Mouse (Mus musculus) limb, embryonic 14.5 days (tissue): ENCODE measurements around the gene Gm906. TPM values are rescaled to one million over a fixed set of nuclear protein-coding genes. Genes with fewer than 3 reads are reported as not detected.
"Not testable (repeated sequence)": the region's sequence is repeated elsewhere in the genome, so short reads cannot be mapped to it uniquely, and the experiment has no call there.

Source experiments
- ATAC-seq: fragments of 200-750 bp; cut with Nextera tagmentation; 2 replicates; pipeline ENCODE4 v1.8.0; 2017; ENCODE audit warnings: low read depth, moderate number of reproducible peaks, moderate TSS enrichment; ENCODE audit not compliant: low FRiP score
- DNase-seq: peaks from one replicate; pipeline ENCODE4 v3.0.0-alpha.2; 2015; ENCODE audit warnings: low spot score
- H3K27ac ChIP-seq: fragments of 300-500 bp; sonication (generic); replicated peaks from 2 replicates; pipeline ENCODE4 v1.5.1; 2014; ENCODE audit warnings: low read depth, mild to moderate bottlenecking, low read length, moderate library complexity, mixed read lengths
- H3K27me3 ChIP-seq: fragments of 300-500 bp; sonication (generic); 2 replicates; pipeline ENCODE4 v1.6.1; 2014; ENCODE audit warnings: low read length, mixed read lengths; ENCODE audit not compliant: control insufficient read depth, insufficient read depth
- H3K36me3 ChIP-seq: fragments of 300-500 bp; sonication (generic); 2 replicates; pipeline ENCODE4 v1.6.1; 2014; ENCODE audit warnings: mild to moderate bottlenecking, low read length, moderate library complexity, mixed read lengths; ENCODE audit not compliant: control insufficient read depth, insufficient read depth
- H3K4me1 ChIP-seq: fragments of 300-500 bp; sonication (generic); 2 replicates; pipeline ENCODE4 v1.6.1; 2014; ENCODE audit warnings: antibody characterized with exemption, low read length, mixed read lengths; ENCODE audit not compliant: control insufficient read depth, insufficient read depth
- H3K4me2 ChIP-seq: fragments of 300-500 bp; sonication (generic); replicated peaks from 2 replicates; pipeline ENCODE4 v1.6.1; 2014; ENCODE audit warnings: low read depth, mild to moderate bottlenecking, low read length, moderate library complexity; ENCODE audit not compliant: severe bottlenecking
- H3K4me3 ChIP-seq: fragments of 300-500 bp; sonication (generic); replicated peaks from 2 replicates; pipeline ENCODE4 v1.5.1; 2014; ENCODE audit warnings: low read length
- H3K9ac ChIP-seq: fragments of 300-500 bp; sonication (generic); 2 replicates; pipeline ENCODE4 v1.6.1; 2014; ENCODE audit warnings: mild to moderate bottlenecking, low read depth, low read length, moderate library complexity; ENCODE audit not compliant: severe bottlenecking
- H3K9me3 ChIP-seq: fragments of 300-500 bp; sonication (generic); 2 replicates; pipeline ENCODE4 v1.6.1; 2016; ENCODE audit warnings: low read length; ENCODE audit not compliant: control insufficient read depth
- POLR2A ChIP-seq: fragments of 200-500 bp; IDR thresholded peaks from 2 replicates; pipeline ENCODE4 v1.8.0; 2012; ENCODE audit warnings: inconsistent platforms, mild to moderate bottlenecking, moderate library complexity, borderline replicate concordance; ENCODE audit not compliant: insufficient read depth, insufficient read length; ENCODE audit errors: extremely low read depth
- WGBS: fragments of 180-500 bp; shearing (Covaris S2); extraction: QIAGEN DNeasy Blood & Tissue Kit; methylation state at CpG from one replicate; pipeline ENCODE4 v1.1.7; 2014; 5-methylcytosine and 5-hydroxymethylcytosine counted together
- microRNA-seq: library from miRNA; unstranded; fragments of <30 nt; microRNA quantifications from one replicate; pipeline ENCODE4, GENCODE M21; 2016
- polyA plus RNA-seq, 2 experiments: library from polyadenylated mRNA; depleted of rRNA in 1 of 2; stranded (reverse) in 1 of 2; unstranded in 1 of 2; fragments of >200 nt; fragmentation: Nextera tagmentation in 1 of 2; extraction: Ambion mirVana in 1 of 2; gene quantifications; 2 replicates each; pipeline versions ENCODE4 v1.2.1 to v1.2.3; 2012 to 2014

The Gm906 gene
- polyA plus RNA-seq, 2 experiments, result not detected

DNA sequence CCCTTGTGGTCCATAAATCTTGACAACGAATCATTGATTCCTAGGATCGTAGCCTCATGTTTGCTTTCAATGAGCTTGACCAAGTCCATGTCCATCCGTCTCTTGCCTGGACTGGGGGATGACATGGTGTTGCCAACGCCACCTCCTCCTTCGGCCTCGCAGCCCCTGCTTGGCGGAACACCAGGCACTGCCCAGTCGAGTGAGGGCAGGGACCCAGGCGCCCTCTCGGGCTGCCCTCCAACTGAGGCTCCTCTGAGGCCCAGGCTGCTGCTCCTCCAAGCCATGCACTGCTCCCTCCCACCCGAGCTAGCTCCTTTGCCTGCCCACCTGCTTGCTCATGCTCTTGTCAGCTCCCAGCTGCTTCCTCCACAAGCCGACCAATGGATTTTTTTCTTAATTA is 42.1 kb downstream of the Gm906 start:
- Histone ChIP-seq H3K4me1 (no peaks in the 10 kb centered on the region), H3K36me3 (no peaks in the 10 kb centered on the region), H3K9ac (no peak overlapping the region), H3K4me3 (no peak overlapping the region), H3K9me3 (no peaks in the 10 kb centered on the region), H3K27ac (no peak overlapping the region), H3K4me2 (no peak overlapping the region), H3K27me3 (no peaks in the 10 kb centered on the region)
- ATAC-seq (no peak), DNase-seq (no peak)
- WGBS, result 80% methylated on average over 12 of the region's 12 CpGs
- TF ChIP-seq POLR2A, result no peak

DNA sequence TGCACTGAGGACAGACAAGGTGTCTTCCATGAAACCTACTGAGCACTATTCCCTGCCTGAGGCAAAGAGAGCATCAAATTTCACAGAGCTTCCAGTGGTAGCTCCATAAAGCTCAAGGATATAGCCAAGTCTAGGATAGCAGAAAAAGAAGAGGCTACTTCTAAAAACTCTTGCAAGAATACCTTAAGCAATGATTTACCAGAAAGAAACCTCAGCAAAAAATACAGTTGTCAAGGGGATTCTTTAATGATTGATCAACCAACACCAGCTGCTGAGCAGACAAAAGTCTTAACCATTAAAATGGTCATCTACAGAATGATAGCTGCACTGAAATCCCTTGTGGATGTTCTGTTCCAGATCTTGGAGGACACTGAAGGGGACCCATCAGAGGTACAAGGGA is 53.3 kb downstream of the Gm906 start:
- not testable (repeated sequence) for H3K27me3 ChIP-seq, H3K9ac ChIP-seq, DNase-seq, H3K27ac ChIP-seq, H3K4me3 ChIP-seq, H3K4me1 ChIP-seq, H3K36me3 ChIP-seq, H3K4me2 ChIP-seq, ATAC-seq, H3K9me3 ChIP-seq

Small RNAs within 50 kb of the gene (microRNA-seq; reads per million reads assigned to microRNA genes)
- not detected for gene Gm24017

Other genes with a start within 250 kb of the Gm906 start
- 38.8 and 42.9 TPM in 2 replicates for gene Fbxw17, start 167.6 kb upstream of the Gm906 start, polyA plus RNA-seq (2012; rRNA removed)
- gene Fbxw17, start 167.6 kb upstream of the Gm906 start, polyA plus RNA-seq (2014; fragmentation: Nextera tagmentation; extraction: Ambion mirVana), result 33.0 and 33.5 TPM in 2 replicates
- not detected in 2 replicates for gene Gm47429, start 193.6 kb upstream of the Gm906 start, polyA plus RNA-seq (2012; rRNA removed)
- not detected in 2 replicates for gene Gm47429, start 193.6 kb upstream of the Gm906 start, polyA plus RNA-seq (2014; fragmentation: Nextera tagmentation; extraction: Ambion mirVana)
- not detected in 2 replicates for gene Nutm2, start 217.0 kb upstream of the Gm906 start, polyA plus RNA-seq (2012; rRNA removed)
- not detected in 2 replicates for gene Nutm2, start 217.0 kb upstream of the Gm906 start, polyA plus RNA-seq (2014; fragmentation: Nextera tagmentation; extraction: Ambion mirVana)